In genomic region chr4:107363573-107363972, GRCm38 (mm10) we compare ENCODE assay signal across 24 mouse cellular contexts. TPM values are rescaled to one million over a fixed set of nuclear protein-coding genes. Genes with fewer than 3 reads are reported as not detected.
DNase-seq lines count a peak whose midpoint lies in the region; ATAC-seq and TF ChIP-seq lines count a peak whose summit lies in the region.
"Had no signal": no experiment of that assay in that cellular context is flagged by ENCODE, and none has a peak within 500 bp of the region (broad histone marks: within the 10 kb centered on the region; RNA-seq: fewer than 3 reads in every experiment).

No protein-coding gene starts in this region.

- no peaks in the 10 kb centered on the region for H3K4me1 ChIP-seq in hindbrain, postnatal 0 days (ENCODE audit: insufficient read depth, low read length)
- H3K4me1 ChIP-seq in hindbrain, embryonic 12.5 days: peaks cover 4% of the 10 kb centered on the region
- H3K4me1 ChIP-seq in lung, postnatal 0 days (ENCODE audit: insufficient read depth, low read depth, low read length): no peaks in the 10 kb centered on the region
- H3K4me1 ChIP-seq in stomach, postnatal 0 days (replicated peaks; ENCODE audit: control insufficient read depth, insufficient read depth): no peaks in the 10 kb centered on the region
- H3K4me1 ChIP-seq in forebrain, postnatal 0 days (ENCODE audit: insufficient read depth): no peaks in the 10 kb centered on the region
- H3K4me1 ChIP-seq: neural tube, embryonic 12.5 days had no signal

- no peak overlapping the region for H3K27ac ChIP-seq in hindbrain, postnatal 0 days
- H3K27ac ChIP-seq in hindbrain, embryonic 12.5 days: no peak overlapping the region
- no peak overlapping the region for H3K27ac ChIP-seq in lung, postnatal 0 days (ENCODE audit: low read length)
- H3K27ac ChIP-seq in stomach, postnatal 0 days (replicated peaks): no peak overlapping the region
- no peak overlapping the region for H3K27ac ChIP-seq in forebrain, postnatal 0 days (ENCODE audit: low read depth, low read length)
- H3K27ac ChIP-seq: forebrain, embryonic 12.5 days; heart, adult 2 months; heart, embryonic 15.5 days; limb, embryonic 13.5 days; midbrain, embryonic 10.5 days; neural tube, embryonic 12.5 days had no signal

- TF ChIP-seq EP300 in lung, postnatal 0 days (IDR thresholded peaks at IDR 0.05): no peak
- no peak for TF ChIP-seq EP300 in stomach, postnatal 0 days (optimal IDR thresholded peaks at IDR 0.05)

- no peak overlapping the region for H3K9ac ChIP-seq in hindbrain, postnatal 0 days (replicated peaks; ENCODE audit: low read length)
- no peak overlapping the region for H3K9ac ChIP-seq in hindbrain, embryonic 12.5 days
- no peak overlapping the region for H3K9ac ChIP-seq in lung, postnatal 0 days (replicated peaks; ENCODE audit: low read depth)
- no peak overlapping the region for H3K9ac ChIP-seq in stomach, postnatal 0 days (ENCODE audit: low read length)
- H3K9ac ChIP-seq in forebrain, postnatal 0 days: no peak overlapping the region
- H3K9ac ChIP-seq: forebrain, embryonic 12.5 days; heart, embryonic 15.5 days; limb, embryonic 13.5 days; neural tube, embryonic 12.5 days had no signal

- in situ Hi-C loops in Patski (cut with MboI; ENCODE audit: low pct_unique_long_range_greater_than_20kb): no loop called here

- no peaks in the 10 kb centered on the region for H3K9me3 ChIP-seq in hindbrain, postnatal 0 days (ENCODE audit: low read length)
- H3K9me3 ChIP-seq in hindbrain, embryonic 12.5 days (replicated peaks): no peaks in the 10 kb centered on the region
- no peaks in the 10 kb centered on the region for H3K9me3 ChIP-seq in lung, postnatal 0 days (ENCODE audit: low read length)
- H3K9me3 ChIP-seq in stomach, postnatal 0 days (ENCODE audit: control insufficient read depth, low read length): no peaks in the 10 kb centered on the region
- no peaks in the 10 kb centered on the region for H3K9me3 ChIP-seq in forebrain, postnatal 0 days (ENCODE audit: low read length)
- H3K9me3 ChIP-seq: forebrain, embryonic 12.5 days; heart, embryonic 15.5 days; limb, embryonic 13.5 days; midbrain, embryonic 10.5 days; neural tube, embryonic 12.5 days had no signal

- peak; percentile 29; the same call in 1 of the 2 replicates for TF ChIP-seq CTCF in hindbrain, postnatal 0 days (IDR thresholded peaks at IDR 0.05; ENCODE audit: low read depth)
- TF ChIP-seq CTCF in lung, postnatal 0 days (IDR thresholded peaks at IDR 0.05): peak; percentile 27; the same call in 1 of the 2 replicates
- TF ChIP-seq CTCF in Patski (IDR thresholded peaks at IDR 0.05): peak; percentile 36
- TF ChIP-seq CTCF in stomach, postnatal 0 days (IDR thresholded peaks at IDR 0.05; ENCODE audit: low read depth): peak; percentile 26; the same call in 1 of the 2 replicates
- no peak for TF ChIP-seq CTCF in forebrain, postnatal 0 days (IDR thresholded peaks at IDR 0.05; ENCODE audit: low read depth)

- CTCF ChIA-PET in Patski (lab: Charles Lee): no interaction called here

- no peak overlapping the region for H3K4me2 ChIP-seq in hindbrain, postnatal 0 days (ENCODE audit: low read depth, low read length)
- H3K4me2 ChIP-seq in hindbrain, embryonic 12.5 days (replicated peaks): no peak overlapping the region
- H3K4me2 ChIP-seq in lung, postnatal 0 days (replicated peaks; ENCODE audit: low read depth, low read length): no peak overlapping the region
- H3K4me2 ChIP-seq in stomach, postnatal 0 days (replicated peaks; ENCODE audit: low read depth): no peak overlapping the region
- H3K4me2 ChIP-seq in forebrain, postnatal 0 days (ENCODE audit: low read depth): no peak overlapping the region
- H3K4me2 ChIP-seq: forebrain, embryonic 12.5 days; heart, embryonic 15.5 days; limb, embryonic 13.5 days; neural tube, embryonic 12.5 days had no signal

- no peak for DNase-seq in hindbrain, postnatal 0 days (ENCODE audit: low spot score)
- no peak for DNase-seq in lung, postnatal 0 days (ENCODE audit: low spot score)
- DNase-seq in lung, postnatal 25 days (ENCODE audit: low spot score): no peak
- DNase-seq in Patski (ENCODE audit: low read depth, low spot score): no peak
- DNase-seq in stomach, postnatal 0 days (ENCODE audit: low spot score): no peak
- no peak for DNase-seq in embryo, embryonic 10.5 days (ENCODE audit: low spot score)
- no peak for DNase-seq in forebrain, postnatal 0 days
- DNase-seq: adrenal gland, adult 8-10 months; cerebellum, adult 11 months; gastrocnemius, postnatal 14 days; heart, adult 2 months; kidney, adult 8-10 months; kidney, postnatal 25 days; right cerebral cortex, adult 18-20 months; thymus, postnatal 14 days had no signal

- POLR2A ChIA-PET in Patski (lab: Charles Lee): no interaction called here

- no peaks in the 10 kb centered on the region for H3K27me3 ChIP-seq in hindbrain, postnatal 0 days (ENCODE audit: insufficient read depth, low read length)
- no peaks in the 10 kb centered on the region for H3K27me3 ChIP-seq in hindbrain, embryonic 12.5 days
- H3K27me3 ChIP-seq in lung, postnatal 0 days (replicated peaks; ENCODE audit: insufficient read depth, low read length): no peaks in the 10 kb centered on the region
- H3K27me3 ChIP-seq in Patski: no peaks in the 10 kb centered on the region
- no peaks in the 10 kb centered on the region for H3K27me3 ChIP-seq in stomach, postnatal 0 days (ENCODE audit: control insufficient read depth, insufficient read depth, low read length)
- no peaks in the 10 kb centered on the region for H3K27me3 ChIP-seq in forebrain, postnatal 0 days (ENCODE audit: insufficient read depth, low read length)
- H3K27me3 ChIP-seq: forebrain, embryonic 12.5 days; heart, embryonic 15.5 days; limb, embryonic 13.5 days; neural tube, embryonic 12.5 days had no signal

- H3K36me3 ChIP-seq in hindbrain, postnatal 0 days (ENCODE audit: insufficient read depth, low read length): peaks cover 6% of the 10 kb centered on the region; the same call in 1 of the 2 replicates
- no peaks in the 10 kb centered on the region; the same call in 1 of the 2 replicates for H3K36me3 ChIP-seq in hindbrain, embryonic 12.5 days
- no peaks in the 10 kb centered on the region for H3K36me3 ChIP-seq in lung, postnatal 0 days (ENCODE audit: insufficient read depth, low read length)
- H3K36me3 ChIP-seq in stomach, postnatal 0 days (ENCODE audit: control insufficient read depth, insufficient read depth, low read length): no peaks in the 10 kb centered on the region
- peaks cover 7% of the 10 kb centered on the region; the same call in 1 of the 2 replicates for H3K36me3 ChIP-seq in forebrain, postnatal 0 days (ENCODE audit: insufficient read depth)
- H3K36me3 ChIP-seq: forebrain, embryonic 12.5 days; heart, embryonic 15.5 days had no signal

- H3K4me3 ChIP-seq in hindbrain, postnatal 0 days (ENCODE audit: low read length): no peak overlapping the region
- no peak overlapping the region for H3K4me3 ChIP-seq in hindbrain, embryonic 12.5 days
- H3K4me3 ChIP-seq in lung, postnatal 0 days (ENCODE audit: low read depth, low read length): no peak overlapping the region
- H3K4me3 ChIP-seq in stomach, postnatal 0 days (ENCODE audit: low read depth, low read length): no peak overlapping the region
- H3K4me3 ChIP-seq in forebrain, postnatal 0 days (ENCODE audit: low read depth, low read length): no peak overlapping the region
- H3K4me3 ChIP-seq: forebrain, embryonic 12.5 days; heart, adult 2 months; heart, embryonic 15.5 days; limb, embryonic 13.5 days; midbrain, embryonic 10.5 days; neural tube, embryonic 12.5 days had no signal

- ATAC-seq in hindbrain, postnatal 0 days: no peak
- no peak for ATAC-seq in hindbrain, embryonic 12.5 days (ENCODE audit: low FRiP score)
- no peak for ATAC-seq in lung, postnatal 0 days
- ATAC-seq in Patski: no peak
- no peak for ATAC-seq in stomach, postnatal 0 days (ENCODE audit: low FRiP score, low TSS enrichment)
- ATAC-seq in forebrain, postnatal 0 days: no peak

- WGBS in hindbrain, postnatal 0 days: 81% methylated on average over 6 of the region's 6 CpGs
- WGBS in hindbrain, embryonic 12.5 days: 80% methylated on average over 6 of the region's 6 CpGs
- 65% methylated on average over 6 of the region's 6 CpGs for WGBS in lung, postnatal 0 days
- WGBS in stomach, postnatal 0 days: 75% methylated on average over 6 of the region's 6 CpGs
- WGBS in forebrain, postnatal 0 days: 78% methylated on average over 6 of the region's 6 CpGs

RNA-seq across cellular contexts. Expression of gene Ndc1, which starts 4.0 kb away (rescaled TPM):
- total RNA-seq in hindbrain, postnatal 0 days (2014; rRNA removed): 28.2 and 34.8 TPM in 2 replicates
- 17.5 and 19.4 TPM in 2 replicates for polyA plus RNA-seq in hindbrain, postnatal 0 days (2015; fragmentation: Nextera tagmentation; extraction: Ambion mirVana)
- polyA plus RNA-seq in hindbrain, embryonic 12.5 days (2016; fragmentation: Nextera tagmentation; extraction: Ambion mirVana): 28.7 and 28.8 TPM in 2 replicates
- 4.6 and 4.7 TPM in 2 replicates for polyA plus RNA-seq in lung, postnatal 0 days (2015; fragmentation: Nextera tagmentation; extraction: Ambion mirVana)
- polyA plus RNA-seq in Patski (2021): 20.9 TPM
- 7.1 and 7.6 TPM in 2 replicates for polyA plus RNA-seq in stomach, postnatal 0 days (2015; fragmentation: Nextera tagmentation; extraction: Ambion mirVana)
- 23.6 and 30.4 TPM in 2 replicates for total RNA-seq in forebrain, postnatal 0 days (2014; rRNA removed)
- polyA plus RNA-seq in forebrain, postnatal 0 days (2015; fragmentation: Nextera tagmentation; extraction: Ambion mirVana): 14.3 and 18.7 TPM in 2 replicates

RNA-seq across cellular contexts. Expression of gene Yipf1, which starts 49.4 kb away (rescaled TPM):
- 69.3 and 72.1 TPM in 2 replicates for total RNA-seq in hindbrain, postnatal 0 days (2014; rRNA removed)
- polyA plus RNA-seq in hindbrain, postnatal 0 days (2015; fragmentation: Nextera tagmentation; extraction: Ambion mirVana): 69.1 and 69.4 TPM in 2 replicates
- 42.2 and 53.8 TPM in 2 replicates for polyA plus RNA-seq in hindbrain, embryonic 12.5 days (2016; fragmentation: Nextera tagmentation; extraction: Ambion mirVana)
- polyA plus RNA-seq in lung, postnatal 0 days (2015; fragmentation: Nextera tagmentation; extraction: Ambion mirVana): 71.7 and 76.3 TPM in 2 replicates
- polyA plus RNA-seq in Patski (2021): 33.4 TPM
- 67.9 and 68.8 TPM in 2 replicates for polyA plus RNA-seq in stomach, postnatal 0 days (2015; fragmentation: Nextera tagmentation; extraction: Ambion mirVana)
- 47.6 and 65.3 TPM in 2 replicates for total RNA-seq in forebrain, postnatal 0 days (2014; rRNA removed)
- 60.2 and 61.5 TPM in 2 replicates for polyA plus RNA-seq in forebrain, postnatal 0 days (2015; fragmentation: Nextera tagmentation; extraction: Ambion mirVana)

RNA-seq across cellular contexts. Expression of gene Dio1, which starts 56.6 kb away (rescaled TPM):
- not detected in 2 replicates for total RNA-seq in hindbrain, postnatal 0 days (2014; rRNA removed)
- polyA plus RNA-seq in hindbrain, postnatal 0 days (2015; fragmentation: Nextera tagmentation; extraction: Ambion mirVana): not detected in 2 replicates
- not detected in 2 replicates for polyA plus RNA-seq in hindbrain, embryonic 12.5 days (2016; fragmentation: Nextera tagmentation; extraction: Ambion mirVana)
- polyA plus RNA-seq in lung, postnatal 0 days (2015; fragmentation: Nextera tagmentation; extraction: Ambion mirVana): 0.33 and 0.82 TPM in 2 replicates
- not detected for polyA plus RNA-seq in Patski (2021)
- 0.87 and 0.93 TPM in 2 replicates for polyA plus RNA-seq in stomach, postnatal 0 days (2015; fragmentation: Nextera tagmentation; extraction: Ambion mirVana)
- total RNA-seq in forebrain, postnatal 0 days (2014; rRNA removed): not detected in 2 replicates
- polyA plus RNA-seq in forebrain, postnatal 0 days (2015; fragmentation: Nextera tagmentation; extraction: Ambion mirVana): not detected in 2 replicates
- total RNA-seq: adrenal gland, adult 8-10 months; gastrocnemius, postnatal 14 days; heart, adult 2 months; hematopoietic stem cell, adult 5-6 weeks; layer of hippocampus, postnatal 10 days; monocyte, adult 5-6 weeks had no signal
- polyA plus RNA-seq: forebrain, embryonic 12.5 days; heart, adult 2 months; heart, embryonic 15.5 days; limb, embryonic 13.5 days; midbrain, embryonic 10.5 days; neural tube, embryonic 12.5 days had no signal
